Mouse (Mus musculus) cerebellum, adult (tissue): ENCODE data around the gene Olfr1130.
"Not testable (repeated sequence)": the region's sequence is repeated elsewhere in the genome, so short reads cannot be mapped to it uniquely, and the experiment has no call there.

ENCODE experiments used
- ATAC-seq: cut with Nextera tagmentation; 2 replicates; pipeline ENCODE4 v1.9.2; 2017; ENCODE audit warnings: mild to moderate bottlenecking, moderate library complexity, mixed read lengths; ENCODE audit not compliant: insufficient number of reproducible peaks, low FRiP score, low TSS enrichment

Olfr1130 gene

DNA sequence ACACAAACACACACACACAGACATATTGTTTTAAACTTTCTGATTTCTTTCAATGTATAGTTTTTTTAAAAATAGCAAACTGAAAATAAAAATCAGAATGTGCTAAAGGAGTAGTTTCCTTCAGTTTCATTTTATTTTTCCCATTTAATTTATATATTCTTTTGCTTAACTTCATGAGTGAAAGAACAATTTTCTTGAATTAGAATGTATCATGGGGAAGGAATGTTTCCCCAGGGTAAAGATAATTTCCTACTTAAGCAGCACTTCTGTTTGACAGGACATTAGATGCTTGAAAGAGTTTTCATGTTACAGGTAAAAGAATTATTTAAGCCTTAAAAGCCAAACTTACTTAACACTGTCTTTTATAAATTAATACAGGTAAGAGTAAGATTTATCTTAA lies at the start of gene Olfr1130:
Gene Olfr1130, plus strand, starts transcription at position 301 of the 400 bp plus-strand sequence.
- not testable (repeated sequence) for ATAC-seq

DNA sequence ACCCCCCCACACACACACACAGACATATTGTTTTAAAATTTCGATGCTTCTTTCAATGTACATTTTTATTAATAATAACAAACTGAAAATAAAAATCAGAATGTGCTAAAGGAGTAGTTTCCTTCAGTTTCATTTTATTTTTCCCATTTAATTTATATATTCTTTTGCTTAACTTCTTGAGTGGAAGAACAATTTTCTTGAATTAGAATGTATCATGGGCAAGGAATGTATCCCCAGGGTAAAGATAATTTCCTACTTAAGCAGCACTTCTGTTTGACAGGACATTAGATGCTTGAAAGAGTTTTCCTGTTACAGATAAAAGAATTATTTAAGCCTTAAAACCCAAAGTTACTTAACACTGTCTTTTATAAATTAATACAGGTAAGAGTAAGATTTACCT lies 32.4 kb upstream of the Olfr1130 start, which contains the start of gene Olfr1129:
Gene Olfr1129, plus strand, starts transcription at position 301 of the 400 bp plus-strand sequence.
- not testable (repeated sequence) for ATAC-seq

DNA sequence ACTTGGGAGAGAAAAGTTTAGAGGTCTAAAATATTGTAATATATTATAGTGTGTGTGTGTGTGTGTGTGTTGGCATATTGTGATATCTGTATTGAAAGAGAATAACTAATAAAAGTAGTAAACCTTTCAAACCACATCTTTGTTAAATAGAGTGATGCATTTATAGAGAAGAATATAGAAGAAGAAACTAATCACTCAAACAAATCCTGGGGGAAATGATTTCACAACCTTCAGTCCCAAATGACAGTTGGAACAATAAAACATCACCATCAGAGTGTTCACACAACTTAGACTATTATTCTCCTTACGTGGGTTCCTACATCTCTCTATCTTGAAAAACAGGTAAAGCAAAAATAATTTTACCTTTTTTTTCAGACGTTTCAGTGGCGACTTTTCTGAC lies 20.8 kb downstream of the Olfr1130 start, which contains the start of gene Olfr1131:
Gene Olfr1131, plus strand, starts transcription at position 301 of the 400 bp plus-strand sequence.
- no peak for ATAC-seq

DNA sequence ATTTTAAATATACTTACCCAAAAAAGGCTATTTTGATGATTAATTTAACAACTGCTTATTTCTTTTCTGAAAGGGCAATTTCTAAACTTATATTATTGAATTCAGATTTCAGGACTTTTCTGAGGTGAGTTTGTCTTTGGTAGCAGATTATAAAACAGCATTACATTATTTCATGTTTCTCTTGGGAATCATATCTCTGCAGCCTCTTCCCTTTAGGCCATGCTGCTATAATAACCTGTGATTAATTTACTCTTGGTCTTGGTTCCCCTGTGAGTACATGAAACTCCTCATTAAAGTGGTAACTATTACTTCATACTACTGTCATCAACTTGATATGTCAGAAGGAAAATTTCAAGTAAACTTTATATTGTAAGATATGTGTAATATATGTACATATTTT lies 31.4 kb downstream of the Olfr1130 start, which contains the start of gene Olfr1132:
Gene Olfr1132, minus strand, starts transcription at position 101 of the 400 bp plus-strand sequence.
- no peak for ATAC-seq

DNA sequence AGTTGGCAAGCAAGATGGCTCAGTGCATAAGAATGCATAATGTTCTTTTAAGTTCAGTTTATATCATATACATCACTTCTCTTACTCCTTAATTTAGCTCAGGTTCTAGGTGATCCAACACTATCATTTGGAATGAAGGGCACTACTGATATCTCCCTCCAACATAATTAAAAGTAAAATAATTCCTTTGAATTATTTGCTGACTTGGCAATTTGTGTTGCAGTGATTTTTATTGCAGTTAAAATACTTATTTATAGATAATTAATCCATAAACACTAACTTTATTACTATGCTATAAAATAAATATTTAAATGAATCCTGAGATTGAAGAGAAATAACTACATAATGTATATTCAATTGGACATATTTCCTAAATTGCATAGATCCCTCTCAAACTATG lies 36.4 kb downstream of the Olfr1130 start:
- no peak for ATAC-seq

DNA sequence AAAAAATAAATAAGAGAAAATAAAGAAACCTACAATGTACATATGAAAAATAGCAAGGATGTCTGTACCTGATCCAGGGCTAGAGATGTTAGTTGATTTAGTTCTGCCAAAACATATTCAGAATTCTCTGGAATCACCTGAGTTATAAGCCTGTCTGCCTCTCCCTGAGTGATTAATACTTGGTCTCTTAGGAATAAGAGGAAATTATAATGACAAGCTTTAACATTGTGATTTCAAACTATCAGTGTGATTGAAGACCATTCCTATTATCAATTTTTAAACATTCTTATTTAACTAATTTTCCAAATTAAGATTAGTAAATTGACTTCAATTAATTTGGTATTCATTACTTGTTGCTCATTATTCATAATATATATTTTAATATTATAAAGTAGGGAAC lies 41.3 kb downstream of the Olfr1130 start, which contains the start of gene Olfr1133:
Gene Olfr1133, minus strand, starts transcription at position 101 of the 400 bp plus-strand sequence.
- no peak for ATAC-seq

DNA sequence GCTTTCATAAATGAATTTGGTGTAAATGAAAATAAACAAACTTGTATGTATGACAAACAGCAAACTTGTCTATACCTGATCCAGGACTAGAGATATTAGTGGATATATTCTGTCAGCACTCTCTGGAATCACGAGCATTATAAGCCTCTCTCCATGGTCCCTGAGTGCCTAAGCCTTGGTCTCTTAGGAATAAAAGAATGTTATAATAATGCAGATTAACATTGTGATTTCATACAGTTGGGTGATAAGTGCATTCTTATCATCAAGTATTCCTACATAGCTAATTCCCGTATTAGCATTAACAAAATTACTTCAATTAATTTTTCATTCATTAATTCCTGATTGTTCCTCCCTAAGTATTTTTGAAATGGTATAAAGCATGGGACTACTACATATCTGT lies 52.3 kb downstream of the Olfr1130 start, which contains the start of gene Olfr1134:
Gene Olfr1134, minus strand, starts transcription at position 101 of the 400 bp plus-strand sequence.
- ATAC-seq: no peak
